Mouse (Mus musculus): ENCODE results near the gene Epha3. TPM values are rescaled to one million over a fixed set of nuclear protein-coding genes. Genes with fewer than 3 reads are reported as not detected.

The Epha3 gene
- polyA plus RNA-seq (2015; fragmentation: Nextera tagmentation; extraction: Ambion mirVana), result 31.0 and 40.1 TPM in 2 replicates

- H3K27me3 ChIP-seq, result 0 out of 2 replicates have a peak, but pooled peaks cover 3% of the 10 kb centered on the region
- WGBS, result under 1% methylated on average over 28 of the region's 28 CpGs
- H3K9ac ChIP-seq, result peak within 1 kb of the TSS; percentile 75
- peak within 1 kb of the TSS; percentile 87 for H3K27ac ChIP-seq
- ATAC-seq (ENCODE audit: low FRiP score), result peak; percentile 93
- peaks cover 4% of the 10 kb centered on the region for H3K4me1 ChIP-seq (replicated peaks)
- peak within 1 kb of the TSS; percentile 76 for H3K4me2 ChIP-seq
- H3K4me3 ChIP-seq, result peak within 1 kb of the TSS; percentile 71
- H3K36me3 ChIP-seq, result no peaks in the 10 kb centered on the region
- no peaks in the 10 kb centered on the region for H3K9me3 ChIP-seq
Measured at GRCm38 (mm10) chr16:63863913-63864330, at the start of gene Epha3. Gene Epha3 (minus strand): TSS chr16:63864175.

GRCm38 (mm10) chr16:63903425-63903824 is 39.5 kb upstream of the Epha3 start:
- H3K4me3 ChIP-seq, result peak overlapping the region; percentile 26
- ATAC-seq (ENCODE audit: low FRiP score), result no peak

GRCm38 (mm10) chr16:63881190-63881589 is 17.2 kb upstream of the Epha3 start:
- H3K27me3 ChIP-seq, result no peaks in the 10 kb centered on the region
- H3K27ac ChIP-seq, result no peak overlapping the region
- 98% methylated on average over 1 of the region's 1 CpGs for WGBS
- H3K4me3 ChIP-seq, result no peak overlapping the region
- no peak for ATAC-seq (ENCODE audit: low FRiP score)
- H3K9ac ChIP-seq, result no peak overlapping the region
- H3K4me2 ChIP-seq, result no peak overlapping the region
- no peaks in the 10 kb centered on the region for H3K9me3 ChIP-seq
- no peaks in the 10 kb centered on the region for H3K4me1 ChIP-seq (replicated peaks)
- no peaks in the 10 kb centered on the region for H3K36me3 ChIP-seq

More at GRCm38 (mm10) chr16:63903425-63903824, 39.5 kb upstream of the Epha3 start:
- H3K4me1 ChIP-seq (replicated peaks), result peaks cover 3% of the 10 kb centered on the region; the same call in 1 of the 2 replicates
- H3K27ac ChIP-seq, result no peak overlapping the region
- H3K36me3 ChIP-seq, result no peaks in the 10 kb centered on the region
- peak overlapping the region; percentile 47 for H3K4me2 ChIP-seq
- no peaks in the 10 kb centered on the region for H3K27me3 ChIP-seq
- no peaks in the 10 kb centered on the region for H3K9me3 ChIP-seq
- 40% methylated on average over 13 of the region's 13 CpGs for WGBS
- H3K9ac ChIP-seq, result 0 out of 2 replicates have a peak overlapping the region, but pooled peaks have one; percentile 49

GRCm38 (mm10) chr16:63872313-63872712 is 8.3 kb upstream of the Epha3 start:
- ATAC-seq (ENCODE audit: low FRiP score), result no peak
- no peak overlapping the region for H3K4me2 ChIP-seq
- WGBS, result 14% methylated on average over 7 of the region's 7 CpGs
- no peaks in the 10 kb centered on the region for H3K4me1 ChIP-seq (replicated peaks)
- no peaks in the 10 kb centered on the region for H3K36me3 ChIP-seq
- H3K9ac ChIP-seq, result no peak overlapping the region
- H3K27me3 ChIP-seq, result no peaks in the 10 kb centered on the region
- H3K9me3 ChIP-seq, result no peaks in the 10 kb centered on the region
- H3K4me3 ChIP-seq, result no peak overlapping the region
- no peak overlapping the region for H3K27ac ChIP-seq

- peak overlapping the region; percentile 75 for H3K9ac ChIP-seq
- H3K9me3 ChIP-seq, result no peaks in the 10 kb centered on the region
- H3K4me1 ChIP-seq (replicated peaks), result peaks cover 4% of the 10 kb centered on the region
- peak overlapping the region; percentile 71 for H3K4me3 ChIP-seq
- H3K36me3 ChIP-seq, result no peaks in the 10 kb centered on the region
- WGBS, result 44% methylated on average over 7 of the region's 7 CpGs
- 0 out of 2 replicates have a peak, but pooled peaks cover 3% of the 10 kb centered on the region for H3K27me3 ChIP-seq
- peak overlapping the region; percentile 76 for H3K4me2 ChIP-seq
- H3K27ac ChIP-seq, result peak overlapping the region; percentile 87; the same call in 1 of the 2 replicates
- ATAC-seq (ENCODE audit: low FRiP score), result peak; percentile 30; the same call in 1 of the 2 replicates
Measured at GRCm38 (mm10) chr16:63864463-63864976, 545 bp upstream of the Epha3 start.

- under 1% methylated on average over 12 of the region's 12 CpGs for WGBS
- H3K27ac ChIP-seq, result peak overlapping the region; percentile 55
- no peaks in the 10 kb centered on the region for H3K9me3 ChIP-seq
- ATAC-seq (ENCODE audit: low FRiP score), result peak; percentile 77
- peak overlapping the region; percentile 71 for H3K4me3 ChIP-seq
- H3K9ac ChIP-seq, result peak overlapping the region; percentile 75
- H3K36me3 ChIP-seq, result no peaks in the 10 kb centered on the region
- H3K4me1 ChIP-seq (replicated peaks), result peaks cover 4% of the 10 kb centered on the region
- H3K27me3 ChIP-seq, result 0 out of 2 replicates have a peak, but pooled peaks cover 3% of the 10 kb centered on the region
- peak overlapping the region; percentile 76 for H3K4me2 ChIP-seq
Measured at GRCm38 (mm10) chr16:63863181-63863580, 794 bp downstream of the Epha3 start.

- Histone ChIP-seq H3K4me3 (peak overlapping the region; percentile 63), H3K9ac (peak overlapping the region; percentile 77), H3K9me3 (no peaks in the 10 kb centered on the region), H3K4me1 (replicated peaks) (peaks cover 8% of the 10 kb centered on the region), H3K27ac (peak overlapping the region; percentile 90), H3K27me3 (no peaks in the 10 kb centered on the region), H3K36me3 (no peaks in the 10 kb centered on the region), H3K4me2 (peak overlapping the region; percentile 86)
- peak; percentile 62; the same call in 1 of the 2 replicates for ATAC-seq (ENCODE audit: low FRiP score)
- 1% methylated on average over 11 of the region's 11 CpGs for WGBS
Measured at GRCm38 (mm10) chr16:63857561-63857960, 6.4 kb downstream of the Epha3 start.

- H3K9me3 ChIP-seq, result no peaks in the 10 kb centered on the region
- H3K36me3 ChIP-seq, result no peaks in the 10 kb centered on the region
- peak; percentile 91 for ATAC-seq (ENCODE audit: low FRiP score)
- 2% methylated on average over 33 of the region's 33 CpGs for WGBS
- peak overlapping the region; percentile 90 for H3K27ac ChIP-seq
- H3K4me3 ChIP-seq, result peak overlapping the region; percentile 63
- H3K4me1 ChIP-seq (replicated peaks), result peaks cover 8% of the 10 kb centered on the region
- peak overlapping the region; percentile 86 for H3K4me2 ChIP-seq
- H3K27me3 ChIP-seq, result no peaks in the 10 kb centered on the region
- peak overlapping the region; percentile 77 for H3K9ac ChIP-seq
Measured at GRCm38 (mm10) chr16:63856658-63857552, 7.1 kb downstream of the Epha3 start.

- no peak for ATAC-seq (ENCODE audit: low FRiP score)
- Histone ChIP-seq H3K4me1 (replicated peaks) (no peaks in the 10 kb centered on the region), H3K27me3 (no peaks in the 10 kb centered on the region), H3K36me3 (no peaks in the 10 kb centered on the region), H3K9me3 (no peaks in the 10 kb centered on the region), H3K27ac (no peak overlapping the region), H3K4me2 (no peak overlapping the region), H3K4me3 (no peak overlapping the region), H3K9ac (no peak overlapping the region)
- 89% methylated on average over 3 of the region's 3 CpGs for WGBS
Measured at GRCm38 (mm10) chr16:63850297-63850696, 13.7 kb downstream of the Epha3 start.

- H3K27ac ChIP-seq, result no peak overlapping the region
- no peak overlapping the region for H3K4me2 ChIP-seq
- no peak overlapping the region for H3K4me3 ChIP-seq
- H3K27me3 ChIP-seq, result no peaks in the 10 kb centered on the region
- H3K9ac ChIP-seq, result no peak overlapping the region
- no peak for ATAC-seq (ENCODE audit: low FRiP score)
- no peaks in the 10 kb centered on the region for H3K9me3 ChIP-seq
- H3K4me1 ChIP-seq (replicated peaks), result no peaks in the 10 kb centered on the region
- H3K36me3 ChIP-seq, result no peaks in the 10 kb centered on the region
- 89% methylated on average over 2 of the region's 2 CpGs for WGBS
Measured at GRCm38 (mm10) chr16:63842911-63843310, 21.1 kb downstream of the Epha3 start.

- no peaks in the 10 kb centered on the region for H3K9me3 ChIP-seq
- no peak overlapping the region for H3K9ac ChIP-seq
- no peak overlapping the region for H3K27ac ChIP-seq
- no peak overlapping the region for H3K4me3 ChIP-seq
- H3K4me1 ChIP-seq (replicated peaks), result no peaks in the 10 kb centered on the region
- H3K4me2 ChIP-seq, result no peak overlapping the region
- H3K36me3 ChIP-seq, result no peaks in the 10 kb centered on the region
- ATAC-seq (ENCODE audit: low FRiP score), result no peak
- H3K27me3 ChIP-seq, result no peaks in the 10 kb centered on the region
Measured at GRCm38 (mm10) chr16:63837466-63837865, 26.5 kb downstream of the Epha3 start.

GRCm38 (mm10) chr16:63821164-63821563 is 42.8 kb downstream of the Epha3 start:
- no peak overlapping the region for H3K27ac ChIP-seq
- H3K36me3 ChIP-seq, result no peaks in the 10 kb centered on the region
- no peak overlapping the region for H3K4me3 ChIP-seq
- H3K4me2 ChIP-seq, result no peak overlapping the region
- peaks cover 19% of the 10 kb centered on the region for H3K4me1 ChIP-seq (replicated peaks)
- ATAC-seq (ENCODE audit: low FRiP score), result no peak
- H3K9me3 ChIP-seq, result no peaks in the 10 kb centered on the region
- H3K9ac ChIP-seq, result no peak overlapping the region
- 22% methylated on average over 2 of the region's 2 CpGs for WGBS
- no peaks in the 10 kb centered on the region for H3K27me3 ChIP-seq

Measured in hindbrain, embryonic 13.5 days (tissue).